Mouse (Mus musculus) forebrain, embryonic 11.5 days (tissue): Measurements from ENCODE around the gene Neurod4. TPM values are rescaled to one million over a fixed set of nuclear protein-coding genes. Genes with fewer than 3 reads are reported as not detected.

Experiments
- polyA plus RNA-seq: library from polyadenylated mRNA; unstranded; fragments of >200 nt; fragmentation: Nextera tagmentation; extraction: Ambion mirVana; gene quantifications from 2 replicates; pipeline ENCODE4 v1.2.1, GENCODE M21; 2014

Neurod4 gene
- polyA plus RNA-seq, 1 experiment from 2014 or later = 6.2 TPM

Other genes with a start within 250 kb of the Neurod4 start
- not detected in 2 replicates for gene Olfr821, start 249.9 kb downstream of the Neurod4 start, polyA plus RNA-seq
- not detected in 2 replicates for gene Olfr822, start 209.0 kb downstream of the Neurod4 start, polyA plus RNA-seq
- gene Olfr823, start 164.9 kb downstream of the Neurod4 start, polyA plus RNA-seq = not detected in 2 replicates
- not detected in 2 replicates for gene Olfr824, start 150.2 kb downstream of the Neurod4 start, polyA plus RNA-seq
- not detected in 2 replicates for gene Olfr825, start 113.5 kb downstream of the Neurod4 start, polyA plus RNA-seq
- gene Olfr826, start 96.1 kb downstream of the Neurod4 start, polyA plus RNA-seq = not detected in 2 replicates
- gene Olfr827, start 65.8 kb downstream of the Neurod4 start, polyA plus RNA-seq = not detected in 2 replicates
- gene Tespa1, start 42.6 kb upstream of the Neurod4 start, polyA plus RNA-seq = 0.15 TPM in 1 of 2 replicates, not detected in the other
- gene Vmn2r84, start 114.1 kb upstream of the Neurod4 start, polyA plus RNA-seq = 0.01 TPM in 1 of 2 replicates, not detected in the other
- gene Vmn2r85, start 149.5 kb upstream of the Neurod4 start, polyA plus RNA-seq = not detected in 2 replicates
- 0.03 TPM in 1 of 2 replicates, not detected in the other for gene Vmn2r86, start 175.8 kb upstream of the Neurod4 start, polyA plus RNA-seq
- not detected in 2 replicates for gene Vmn2r87, start 217.2 kb upstream of the Neurod4 start, polyA plus RNA-seq